Mouse (Mus musculus): Measurements from ENCODE around the gene Agpat1.

DNA sequence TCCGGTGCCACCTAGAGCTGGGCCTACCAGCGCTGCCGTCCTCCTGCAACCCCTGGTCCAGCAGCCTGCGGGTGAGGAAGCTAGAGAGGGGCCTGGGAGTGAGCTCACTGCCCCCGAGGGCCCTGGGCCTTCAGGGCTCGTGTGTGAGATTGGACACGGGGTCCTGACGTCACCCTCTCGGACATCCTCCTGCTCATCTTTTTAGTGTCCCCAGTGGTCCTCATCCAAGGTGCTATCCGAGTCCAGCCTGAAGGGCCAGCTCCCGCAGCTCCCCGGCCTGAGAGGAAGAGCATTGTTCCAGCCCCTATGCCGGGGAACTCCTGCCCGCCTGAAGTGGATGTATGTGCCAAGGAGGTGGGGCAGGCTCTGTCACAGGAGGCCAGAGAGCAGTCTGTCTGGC, 46.7 kb downstream of the Agpat1 start:
- TF ChIP-seq CTCF (conservative IDR thresholded peaks at IDR 0.05; ENCODE audit: low read length) (no peak), POU5F1 (IDR thresholded peaks at IDR 0.05; ENCODE audit: borderline replicate concordance, low read length) (no peak), NANOG (IDR thresholded peaks at IDR 0.05; ENCODE audit: borderline replicate concordance, low read length) (no peak)

All from E14TG2a.4 (cell line).